Mouse (Mus musculus) liver, embryonic 14.5 days (tissue): ENCODE data around the gene Lxn. TPM values are rescaled to one million over a fixed set of nuclear protein-coding genes. Genes with fewer than 3 reads are reported as not detected.
A peak's percentile ranks its signal among the peaks of the same experiment; 100 is the strongest.

Experiments used
- ATAC-seq: fragments of 200-750 bp; cut with Nextera tagmentation; 2 replicates; pipeline ENCODE4 v1.8.0; 2017; ENCODE audit warnings: moderate number of reproducible peaks, mild to moderate bottlenecking, moderate library complexity; ENCODE audit not compliant: insufficient read depth
- DNase-seq, 3 experiments: peaks; one replicate each; pipeline ENCODE4 v3.0.0-alpha.2; 2012 to 2013; ENCODE audit warnings: low read depth in 3 of 3, low spot score in 3 of 3
- H3K27ac ChIP-seq: fragments of 300-500 bp; sonication (generic); 2 replicates; pipeline ENCODE4 v1.5.1; 2014; ENCODE audit warnings: moderate library complexity, mild to moderate bottlenecking, control low read depth, inconsistent platforms
- H3K27me3 ChIP-seq: fragments of 300-500 bp; sonication (generic); 2 replicates; pipeline ENCODE4 v1.6.1; 2014; ENCODE audit warnings: mild to moderate bottlenecking, low read length, moderate library complexity; ENCODE audit not compliant: control insufficient read depth, insufficient read depth
- H3K36me3 ChIP-seq: fragments of 300-500 bp; sonication (generic); replicated peaks from 2 replicates; pipeline ENCODE4 v1.6.1; 2014; ENCODE audit warnings: low read depth; ENCODE audit not compliant: control insufficient read depth, insufficient read depth
- H3K4me1 ChIP-seq, 2 experiments: fragments of 200-500 bp in 1 of 2; fragments of 300-500 bp in 1 of 2; sonication (generic) in 1 of 2; replicated peaks; 2 replicates each; pipeline ENCODE4 v1.6.1; 2012 to 2014; ENCODE audit warnings: antibody characterized with exemption in 1 of 2, inconsistent platforms in 1 of 2, low read length in 1 of 2; ENCODE audit not compliant: control insufficient read depth in 2 of 2, insufficient read depth in 2 of 2
- H3K4me2 ChIP-seq: fragments of 300-500 bp; sonication (generic); 2 replicates; pipeline ENCODE4 v1.6.1; 2014; ENCODE audit warnings: low read depth, mild to moderate bottlenecking, control low read depth, moderate library complexity
- H3K4me3 ChIP-seq, 2 experiments: fragments of 200-500 bp in 1 of 2; fragments of 300-500 bp in 1 of 2; sonication (generic) in 1 of 2; 2 replicates each; pipeline ENCODE4 v1.5.1; 2012 to 2014; ENCODE audit warnings: low read depth in 2 of 2, low read length in 2 of 2, mild to moderate bottlenecking in 2 of 2, control low read depth in 1 of 2, inconsistent platforms in 1 of 2, moderate library complexity in 1 of 2; ENCODE audit not compliant: insufficient read depth in 1 of 2
- H3K9ac ChIP-seq: fragments of 300-500 bp; sonication (generic); replicated peaks from 2 replicates; pipeline ENCODE4 v1.6.1; 2014; ENCODE audit warnings: mild to moderate bottlenecking, control low read depth, moderate library complexity
- H3K9me3 ChIP-seq: fragments of 300-500 bp; sonication (generic); 2 replicates; pipeline ENCODE4 v1.6.1; 2016; ENCODE audit warnings: low read length, mixed read lengths; ENCODE audit not compliant: control insufficient read depth
- CTCF ChIP-seq: IDR thresholded peaks from 2 replicates; pipeline ENCODE4 v1.5.1; 2016; ENCODE audit warnings: antibody characterized with exemption, low read depth, control low read depth
- EP300 ChIP-seq: IDR thresholded peaks from 2 replicates; pipeline ENCODE4 v1.6.1; 2016; ENCODE audit warnings: antibody characterized with exemption, low read depth
- WGBS: fragments of 180-500 bp; shearing (Covaris S2); extraction: QIAGEN DNeasy Blood & Tissue Kit; methylation state at CpG from one replicate; pipeline ENCODE4 v1.1.7; 2014; ENCODE audit not compliant: insufficient replicate concordance; 5-methylcytosine and 5-hydroxymethylcytosine counted together
- polyA plus RNA-seq, 2 experiments: library from polyadenylated mRNA; depleted of rRNA in 1 of 2; stranded (reverse) in 1 of 2; unstranded in 1 of 2; fragments of >200 nt; fragmentation: Nextera tagmentation in 1 of 2; extraction: Ambion mirVana in 1 of 2; gene quantifications; 2 replicates each; pipeline versions ENCODE4 v1.2.1 to v1.2.3; 2012 to 2014

Gene Lxn
- polyA plus RNA-seq, 2 experiments: 4.1 to 10.2 TPM

GRCm38 (mm10) chr3:67473438-67473837 is 9.7 kb upstream of the Lxn start:
- Histone ChIP-seq H3K4me1 (peaks cover 0 to 9% of the 10 kb centered on the region in 2 experiments; a peak in 2 of 4 replicates), H3K4me3 (no peak overlapping the region), H3K4me2 (no peak overlapping the region), H3K36me3 (peaks cover 12% of the 10 kb centered on the region), H3K9me3 (no peaks in the 10 kb centered on the region), H3K27me3 (no peaks in the 10 kb centered on the region), H3K27ac (no peak overlapping the region), H3K9ac (no peak overlapping the region)
- no peak for TF ChIP-seq EP300
- no peak for TF ChIP-seq CTCF
- DNase-seq (no peak), ATAC-seq (no peak)
- 83% methylated on average over 6 of the region's 6 CpGs for WGBS

GRCm38 (mm10) chr3:67471408-67472127 is 7.8 kb upstream of the Lxn start:
- DNase-seq: peak; percentile 29 to 35 (median 31)
- Histone ChIP-seq H3K9ac (no peak overlapping the region), H3K27ac (no peak overlapping the region), H3K36me3 (peaks cover 12% of the 10 kb centered on the region), H3K9me3 (no peaks in the 10 kb centered on the region), H3K4me2 (no peak overlapping the region), H3K27me3 (no peaks in the 10 kb centered on the region), H3K4me1 (peaks cover 0 to 9% of the 10 kb centered on the region in 2 experiments; a peak in 2 of 4 replicates), H3K4me3 (no peak overlapping the region)
- TF ChIP-seq EP300 (peak; percentile 38; the same call in 1 of the 2 replicates), CTCF (no peak)
- WGBS: 39% methylated on average over 4 of the region's 4 CpGs
- ATAC-seq: peak; percentile 82

- TF ChIP-seq EP300 (no peak), CTCF (no peak)
- ATAC-seq (no peak), DNase-seq (no peak)
- H3K9me3 ChIP-seq: no peaks in the 10 kb centered on the region
- H3K4me1 ChIP-seq: peaks cover 0 to 16% of the 10 kb centered on the region in 2 experiments; a peak in 2 of 4 replicates
- no peaks in the 10 kb centered on the region for H3K27me3 ChIP-seq
- H3K4me3 ChIP-seq: no peak overlapping the region
- 78% methylated on average over 2 of the region's 2 CpGs for WGBS
- H3K9ac ChIP-seq: no peak overlapping the region
- H3K4me2 ChIP-seq: no peak overlapping the region
- H3K36me3 ChIP-seq: peaks cover 3% of the 10 kb centered on the region
- H3K27ac ChIP-seq: no peak overlapping the region
Observed at GRCm38 (mm10) chr3:67467281-67467680, 3.6 kb upstream of the Lxn start.

GRCm38 (mm10) chr3:67466576-67466975 is 2.9 kb upstream of the Lxn start:
- Histone ChIP-seq H3K4me2 (no peak overlapping the region), H3K4me1 (peaks cover 0 to 10% of the 10 kb centered on the region in 2 experiments; a peak in 2 of 4 replicates), H3K27me3 (no peaks in the 10 kb centered on the region), H3K9me3 (no peaks in the 10 kb centered on the region), H3K27ac (no peak overlapping the region), H3K36me3 (peaks cover 3% of the 10 kb centered on the region), H3K9ac (no peak overlapping the region), H3K4me3 (no peak overlapping the region)
- 87% methylated on average over 5 of the region's 5 CpGs for WGBS
- ATAC-seq (no peak), DNase-seq (no peak)
- TF ChIP-seq CTCF (no peak), EP300 (no peak)

- ATAC-seq: no peak
- DNase-seq: no peak
- Histone ChIP-seq H3K36me3 (peaks cover 6% of the 10 kb centered on the region), H3K4me1 (peaks cover 0 to 7% of the 10 kb centered on the region in 2 experiments; a peak in 2 of 4 replicates), H3K9me3 (no peaks in the 10 kb centered on the region), H3K9ac (peak overlapping the region; percentile 48; the same call in 1 of the 2 replicates), H3K27ac (no peak overlapping the region), H3K4me3 (peak overlapping the region; percentile 57 to 66), H3K4me2 (peak overlapping the region; percentile 74), H3K27me3 (no peaks in the 10 kb centered on the region)
- 6% methylated on average over 12 of the region's 12 CpGs for WGBS
- TF ChIP-seq CTCF (no peak), EP300 (no peak)
Observed at GRCm38 (mm10) chr3:67463001-67463400, 725 bp downstream of the Lxn start.
